Mouse (Mus musculus) liver, embryonic 12.5 days (tissue): Measurements from ENCODE around the gene Nup107. TPM values are rescaled to one million over a fixed set of nuclear protein-coding genes. Genes with fewer than 3 reads are reported as not detected.

ENCODE experiments used
- ATAC-seq: fragments of 200-750 bp; cut with Nextera tagmentation; 2 replicates; pipeline ENCODE4 v1.8.0; 2017; ENCODE audit warnings: moderate number of reproducible peaks, mild to moderate bottlenecking, moderate library complexity
- H3K27ac ChIP-seq: fragments of 300-500 bp; sonication (generic); 2 replicates; pipeline ENCODE4 v1.5.1; 2016; ENCODE audit warnings: mild to moderate bottlenecking
- H3K27me3 ChIP-seq: fragments of 300-500 bp; sonication (generic); replicated peaks from 2 replicates; pipeline ENCODE4 v1.6.1; 2016; ENCODE audit warnings: mild to moderate bottlenecking, moderate library complexity
- H3K36me3 ChIP-seq: fragments of 300-500 bp; sonication (generic); 2 replicates; pipeline ENCODE4 v1.6.1; 2016; ENCODE audit warnings: mild to moderate bottlenecking, moderate library complexity
- H3K4me1 ChIP-seq: fragments of 300-500 bp; sonication (generic); 2 replicates; pipeline ENCODE4 v1.6.1; 2016
- H3K4me2 ChIP-seq: fragments of 300-500 bp; sonication (generic); 2 replicates; pipeline ENCODE4 v1.6.1; 2016; ENCODE audit warnings: mild to moderate bottlenecking, moderate library complexity
- H3K4me3 ChIP-seq: fragments of 300-500 bp; sonication (generic); 2 replicates; pipeline ENCODE4 v1.5.1; 2016; ENCODE audit warnings: mild to moderate bottlenecking, moderate library complexity
- H3K9ac ChIP-seq: fragments of 300-500 bp; sonication (generic); 2 replicates; pipeline ENCODE4 v1.6.1; 2016; ENCODE audit warnings: mild to moderate bottlenecking, moderate library complexity
- H3K9me3 ChIP-seq: fragments of 300-500 bp; sonication (generic); replicated peaks from 2 replicates; pipeline ENCODE4 v1.6.1; 2016; ENCODE audit warnings: mild to moderate bottlenecking, moderate library complexity
- WGBS: fragments of 180-500 bp; shearing (Covaris S2); methylation state at CpG from one replicate; pipeline ENCODE4 v1.1.7; 2016; ENCODE audit not compliant: insufficient replicate concordance; 5-methylcytosine and 5-hydroxymethylcytosine counted together
- polyA plus RNA-seq: library from polyadenylated mRNA; unstranded; fragments of >200 nt; fragmentation: Nextera tagmentation; extraction: Ambion mirVana; gene quantifications from 2 replicates; pipeline ENCODE4 v1.2.1, GENCODE M21; 2016

The Nup107 gene
- polyA plus RNA-seq, 1 experiment from 2014 or later = 81.3 TPM

DNA sequence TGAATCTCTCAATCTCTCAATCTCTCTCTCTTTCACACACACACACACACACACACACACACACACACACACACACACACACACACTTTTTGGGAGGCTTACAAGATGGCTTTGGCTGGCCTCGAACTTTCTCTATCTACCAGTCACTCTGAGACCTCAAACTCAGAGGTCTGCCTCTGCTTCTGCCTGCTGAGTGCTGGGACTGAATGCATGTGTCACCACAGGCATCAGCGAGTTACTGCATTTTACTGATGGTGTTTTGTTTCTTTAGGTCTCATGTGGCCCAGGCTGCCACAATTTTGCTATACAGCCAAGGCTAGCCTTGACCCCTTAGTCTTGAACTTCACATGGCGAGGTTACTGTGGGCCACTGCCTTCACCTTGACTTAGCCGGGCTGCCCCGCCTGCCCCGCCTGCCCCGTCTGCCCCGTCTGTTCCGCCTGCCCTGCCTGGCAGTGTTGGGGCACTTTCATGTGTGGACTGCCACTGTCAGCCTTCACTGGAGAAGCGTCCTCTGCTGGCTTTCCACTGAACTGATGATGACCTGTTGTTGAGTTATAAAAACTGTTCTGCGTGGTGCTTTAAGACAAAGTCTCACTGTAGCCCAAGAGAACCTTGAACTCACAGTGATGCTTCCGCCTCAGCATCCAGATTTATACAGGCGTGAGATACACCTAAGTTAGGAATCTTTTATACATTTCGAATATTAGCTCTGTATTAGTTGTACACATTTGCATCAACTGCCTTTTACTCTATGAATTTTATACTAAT is 9.8 kb downstream of the Nup107 start:
- Histone ChIP-seq H3K4me1 (no peaks in the 10 kb centered on the region), H3K4me2 (no peak overlapping the region), H3K27me3 (no peaks in the 10 kb centered on the region), H3K9me3 (no peaks in the 10 kb centered on the region), H3K9ac (no peak overlapping the region), H3K36me3 (peaks cover 97% of the 10 kb centered on the region), H3K27ac (no peak overlapping the region), H3K4me3 (no peak overlapping the region)
- WGBS = 87% methylated on average over 14 of the region's 14 CpGs
- ATAC-seq = no peak

DNA sequence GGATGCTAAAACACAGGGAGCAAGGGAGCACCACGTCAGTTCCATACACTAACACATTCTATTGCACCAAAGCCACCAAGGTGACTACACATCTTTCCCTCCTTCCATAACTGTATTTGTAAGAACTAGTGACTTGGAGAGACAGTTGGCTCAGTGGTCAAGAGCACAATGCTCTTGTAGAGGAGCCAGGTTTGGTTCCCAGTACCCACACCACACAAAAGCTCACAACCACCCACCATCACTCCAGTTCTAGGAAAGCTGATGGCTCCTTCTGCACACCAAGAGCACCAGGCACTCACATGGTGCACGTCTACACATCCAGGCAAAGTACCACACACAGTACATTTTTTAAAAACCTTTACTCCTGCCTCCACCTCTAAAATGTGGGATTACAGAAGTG is 10.4 kb downstream of the Nup107 start:
- 89% methylated on average over 2 of the region's 2 CpGs for WGBS
- no peak for ATAC-seq

DNA sequence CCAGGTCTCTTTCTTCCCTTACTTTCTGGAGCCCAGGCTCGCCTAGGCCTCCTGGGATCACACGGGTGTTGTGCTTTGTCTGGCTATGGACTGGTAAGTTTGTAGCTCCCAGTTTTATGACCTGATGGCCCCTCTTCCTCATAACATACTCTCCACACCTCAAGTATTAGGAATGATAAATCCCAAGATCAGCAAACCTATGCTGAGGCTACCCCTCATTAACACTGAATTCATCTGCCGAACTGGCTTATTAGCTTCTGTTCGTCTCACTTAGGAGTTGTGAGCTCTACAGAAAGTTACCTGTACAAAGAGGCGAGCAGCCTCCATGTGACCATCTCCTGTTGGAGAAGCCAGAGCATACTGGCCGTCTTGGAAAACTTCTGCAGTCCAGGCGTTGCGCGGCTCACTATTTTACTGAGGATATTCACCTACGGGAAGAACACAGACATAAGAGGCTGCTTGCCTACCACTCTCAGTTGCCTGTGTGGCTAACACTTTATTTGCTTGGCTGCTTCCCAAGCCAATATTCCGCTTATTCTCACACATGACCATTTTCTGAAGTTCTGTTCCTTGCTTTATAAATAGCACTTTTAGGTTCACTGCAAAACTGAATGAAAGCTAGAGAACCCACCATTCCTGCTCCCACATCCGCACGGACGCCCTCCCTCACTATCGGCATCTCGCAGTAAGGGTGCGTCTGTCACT is 11.3 kb downstream of the Nup107 start:
- Histone ChIP-seq H3K36me3 (peaks cover 95% of the 10 kb centered on the region), H3K4me1 (no peaks in the 10 kb centered on the region)

More for the DNA sequence above, 10.4 kb downstream of the Nup107 start:
- Histone ChIP-seq H3K4me3 (no peak overlapping the region), H3K27me3 (no peaks in the 10 kb centered on the region), H3K27ac (no peak overlapping the region), H3K4me2 (no peak overlapping the region), H3K9me3 (no peaks in the 10 kb centered on the region), H3K9ac (no peak overlapping the region), H3K36me3 (peaks cover 95% of the 10 kb centered on the region), H3K4me1 (no peaks in the 10 kb centered on the region)

DNA sequence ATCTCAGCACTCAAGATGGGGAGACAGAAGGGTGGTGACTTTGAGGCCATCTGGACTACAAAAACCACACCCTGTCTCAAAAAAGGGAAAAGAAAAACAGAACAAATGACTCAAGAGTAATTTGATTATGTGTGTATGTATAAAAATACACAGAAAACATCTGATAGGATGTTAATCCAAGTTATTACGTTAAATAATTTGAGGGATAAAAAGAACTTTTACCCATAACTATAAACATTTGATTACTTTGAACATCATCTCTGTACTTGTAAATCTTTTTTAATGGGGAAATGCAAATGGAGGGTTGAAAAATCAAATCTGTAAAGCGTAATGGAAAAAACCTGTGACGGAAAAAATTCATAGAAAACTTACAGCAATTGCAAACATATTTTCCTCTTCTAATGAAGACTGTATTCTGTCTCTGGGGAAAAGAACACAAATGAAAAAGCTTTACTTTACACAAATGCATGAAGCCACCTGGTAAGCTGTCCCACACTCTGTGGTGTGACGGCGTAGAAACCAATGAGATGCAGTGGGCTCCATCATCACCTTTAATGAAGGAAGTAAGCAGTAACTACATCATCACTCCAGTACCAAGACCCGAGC is 12.1 kb downstream of the Nup107 start:
- ATAC-seq = no peak
- WGBS = 89% methylated on average over 6 of the region's 6 CpGs
- H3K9ac ChIP-seq = no peak overlapping the region
- H3K36me3 ChIP-seq = peaks cover 95% of the 10 kb centered on the region
- H3K4me1 ChIP-seq = no peaks in the 10 kb centered on the region
- no peak overlapping the region for H3K4me2 ChIP-seq
- H3K27ac ChIP-seq = no peak overlapping the region
- no peaks in the 10 kb centered on the region for H3K9me3 ChIP-seq
- H3K27me3 ChIP-seq = no peaks in the 10 kb centered on the region
- no peak overlapping the region for H3K4me3 ChIP-seq

More for the DNA sequence above, 11.3 kb downstream of the Nup107 start:
- 92% methylated on average over 17 of the region's 17 CpGs for WGBS
- H3K9ac ChIP-seq = no peak overlapping the region
- no peak overlapping the region for H3K4me2 ChIP-seq
- ATAC-seq = no peak
- H3K27me3 ChIP-seq = no peaks in the 10 kb centered on the region
- no peak overlapping the region for H3K27ac ChIP-seq
- H3K4me3 ChIP-seq = no peak overlapping the region
- no peaks in the 10 kb centered on the region for H3K9me3 ChIP-seq

DNA sequence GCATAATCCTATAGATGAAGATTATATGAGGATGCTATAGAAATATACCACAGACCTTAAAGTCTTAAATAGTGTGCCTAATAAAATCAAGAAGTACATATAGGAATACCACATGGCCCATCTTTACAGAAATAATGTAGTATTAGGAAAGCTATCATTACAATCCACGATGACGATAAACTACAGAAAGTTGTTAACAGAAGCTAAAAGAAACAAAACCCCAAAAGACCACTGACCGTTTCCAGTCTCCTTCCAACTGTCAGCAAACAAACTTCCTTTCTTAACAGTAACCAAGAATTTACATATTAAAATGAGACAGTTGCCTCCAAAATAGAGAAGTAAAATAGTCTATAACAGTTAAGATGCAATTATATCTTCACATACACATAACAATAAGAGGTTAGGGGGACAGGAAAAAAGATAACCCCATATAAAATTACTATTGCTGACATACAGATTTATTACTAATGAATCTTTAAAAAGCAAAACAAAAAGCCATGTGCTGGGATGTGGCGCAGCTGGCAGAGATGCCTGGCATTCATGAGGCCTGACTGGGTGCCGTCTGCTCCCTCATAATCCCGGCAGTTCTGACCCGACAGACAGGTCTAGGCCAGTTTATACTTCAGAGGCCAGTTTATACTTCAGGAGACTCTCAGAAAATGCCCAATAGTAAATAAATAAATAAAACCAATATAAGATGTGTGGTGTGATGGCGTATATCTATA is 12.8 kb downstream of the Nup107 start:
- no peaks in the 10 kb centered on the region for H3K9me3 ChIP-seq
- H3K4me2 ChIP-seq = no peak overlapping the region
- no peak overlapping the region for H3K27ac ChIP-seq
- ATAC-seq = no peak
- H3K36me3 ChIP-seq = peaks cover 95% of the 10 kb centered on the region
- H3K27me3 ChIP-seq = no peaks in the 10 kb centered on the region
- no peaks in the 10 kb centered on the region for H3K4me1 ChIP-seq
- H3K9ac ChIP-seq = no peak overlapping the region
- WGBS = 87% methylated on average over 8 of the region's 8 CpGs
- no peak overlapping the region for H3K4me3 ChIP-seq

DNA sequence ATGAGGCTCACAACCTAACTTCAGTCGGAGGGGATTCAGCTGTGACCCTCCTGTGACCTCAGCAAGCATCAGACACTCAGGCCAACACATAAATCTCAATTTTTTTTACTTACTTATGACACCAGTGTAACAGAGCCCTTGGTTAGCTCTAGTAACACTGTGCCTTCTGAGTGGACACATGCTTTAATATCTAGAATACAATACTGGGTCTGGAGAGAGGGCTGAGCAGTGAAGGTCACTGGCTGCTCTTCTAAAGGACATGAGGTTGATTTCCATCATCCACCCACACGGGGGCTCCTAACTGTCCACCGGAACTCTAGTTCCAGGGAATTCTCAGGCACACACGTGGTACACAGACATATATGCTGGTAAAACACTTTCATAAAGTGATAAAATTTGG is 13.6 kb downstream of the Nup107 start:
- Histone ChIP-seq H3K36me3 (peaks cover 95% of the 10 kb centered on the region), H3K4me1 (no peaks in the 10 kb centered on the region), H3K27ac (no peak overlapping the region), H3K9ac (no peak overlapping the region), H3K4me3 (no peak overlapping the region), H3K4me2 (no peak overlapping the region), H3K9me3 (no peaks in the 10 kb centered on the region), H3K27me3 (no peaks in the 10 kb centered on the region)
- ATAC-seq = no peak
- WGBS = 85% methylated on average over 4 of the region's 4 CpGs

DNA sequence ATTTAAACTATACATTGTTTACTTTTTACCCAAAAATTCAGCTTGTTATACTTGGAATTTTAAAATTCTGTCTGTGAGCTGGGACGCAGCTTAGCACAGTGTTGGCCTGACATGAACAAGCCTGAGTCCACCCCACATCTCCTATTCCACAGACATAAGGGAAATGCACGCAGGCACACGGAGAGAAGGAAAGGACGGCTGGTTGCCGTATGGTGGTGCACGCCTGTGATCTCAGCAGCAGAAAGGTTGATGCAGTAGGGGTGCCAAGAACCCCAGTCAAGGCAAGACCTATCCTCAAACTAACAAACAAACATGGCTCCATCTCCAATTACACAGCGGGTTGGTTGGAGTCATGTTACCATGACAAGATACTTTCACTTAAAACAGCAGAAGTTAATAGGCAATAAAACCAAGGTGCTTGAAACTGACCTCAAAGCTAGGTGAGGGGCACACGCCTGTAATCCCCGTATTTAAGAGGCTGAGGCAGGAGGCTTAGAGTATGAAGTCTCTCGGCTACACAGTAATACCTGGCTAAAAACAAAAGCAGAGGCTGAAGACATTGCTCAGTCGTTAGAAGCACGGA is 14.1 kb downstream of the Nup107 start:
- Histone ChIP-seq H3K4me3 (no peak overlapping the region), H3K4me1 (no peaks in the 10 kb centered on the region), H3K9ac (no peak overlapping the region), H3K27me3 (no peaks in the 10 kb centered on the region), H3K9me3 (no peaks in the 10 kb centered on the region), H3K27ac (no peak overlapping the region), H3K4me2 (no peak overlapping the region), H3K36me3 (peaks cover 95% of the 10 kb centered on the region)
- WGBS = 85% methylated on average over 12 of the region's 12 CpGs
- ATAC-seq = no peak

DNA sequence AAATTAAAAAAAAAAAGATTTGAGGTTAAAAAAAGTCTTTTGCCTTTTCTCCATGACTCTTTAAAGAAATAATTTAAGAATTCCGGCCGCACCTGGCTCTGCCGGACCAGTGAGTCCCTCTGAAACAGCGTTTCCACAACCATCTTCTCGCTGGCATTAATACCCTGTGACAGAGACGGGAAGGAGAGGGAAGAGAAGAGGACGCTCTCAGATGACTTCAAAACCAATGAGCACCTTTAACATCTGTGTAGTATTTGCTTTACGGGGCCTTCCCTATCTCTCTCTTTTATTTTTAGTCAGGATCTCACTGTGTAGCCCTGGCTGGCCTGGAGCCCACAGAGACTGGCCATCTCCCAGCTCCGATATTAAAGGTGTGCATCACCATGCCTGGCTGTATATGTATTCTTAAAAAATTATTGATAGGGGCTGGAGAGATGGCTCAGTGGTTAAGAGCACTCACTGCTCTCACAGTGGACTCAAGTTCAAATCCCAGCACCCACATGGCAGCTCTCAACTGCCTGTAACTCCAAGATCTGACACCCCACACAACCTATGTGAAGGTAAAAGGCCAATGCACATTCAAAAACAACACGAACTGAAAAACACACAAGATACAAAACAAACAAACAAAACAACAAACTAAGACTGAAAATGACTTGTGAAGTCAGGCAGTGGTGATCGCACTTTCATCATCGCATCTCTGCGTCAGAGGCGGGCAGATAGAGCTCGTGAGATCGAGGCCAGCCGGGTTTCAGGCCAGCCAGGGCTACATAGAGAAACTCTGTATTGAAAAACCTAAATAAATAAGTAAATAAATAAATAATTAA is 14.8 kb downstream of the Nup107 start:
- 89% methylated on average over 17 of the region's 17 CpGs for WGBS
- no peak overlapping the region for H3K27ac ChIP-seq
- H3K4me1 ChIP-seq = no peaks in the 10 kb centered on the region
- no peak overlapping the region for H3K9ac ChIP-seq
- H3K4me3 ChIP-seq = no peak overlapping the region
- H3K9me3 ChIP-seq = no peaks in the 10 kb centered on the region
- H3K4me2 ChIP-seq = no peak overlapping the region
- peaks cover 95% of the 10 kb centered on the region for H3K36me3 ChIP-seq
- H3K27me3 ChIP-seq = no peaks in the 10 kb centered on the region
- ATAC-seq = no peak

DNA sequence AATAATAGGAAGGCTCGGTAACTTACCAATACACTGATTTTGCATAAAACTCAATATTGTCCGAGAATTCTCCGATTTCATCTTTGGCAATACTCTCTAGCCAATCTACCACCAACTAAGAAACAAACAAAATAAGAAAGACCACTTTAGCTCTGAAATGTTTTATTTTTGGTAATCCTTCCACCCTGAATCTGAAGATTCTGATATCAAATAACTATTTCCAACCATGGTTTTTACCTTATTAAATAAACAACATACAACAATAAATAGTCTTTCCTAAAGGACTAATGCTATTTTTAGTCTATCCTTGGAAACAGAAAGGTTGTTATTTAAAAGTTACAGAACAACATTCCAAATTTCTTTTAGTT is 15.4 kb downstream of the Nup107 start:
- no peak overlapping the region for H3K4me2 ChIP-seq
- H3K36me3 ChIP-seq = peaks cover 95% of the 10 kb centered on the region
- H3K9me3 ChIP-seq = no peaks in the 10 kb centered on the region
- no peaks in the 10 kb centered on the region for H3K27me3 ChIP-seq
- no peak for ATAC-seq
- no peak overlapping the region for H3K4me3 ChIP-seq
- WGBS = 88% methylated on average over 3 of the region's 3 CpGs
- no peak overlapping the region for H3K27ac ChIP-seq
- H3K4me1 ChIP-seq = no peaks in the 10 kb centered on the region
- no peak overlapping the region for H3K9ac ChIP-seq

DNA sequence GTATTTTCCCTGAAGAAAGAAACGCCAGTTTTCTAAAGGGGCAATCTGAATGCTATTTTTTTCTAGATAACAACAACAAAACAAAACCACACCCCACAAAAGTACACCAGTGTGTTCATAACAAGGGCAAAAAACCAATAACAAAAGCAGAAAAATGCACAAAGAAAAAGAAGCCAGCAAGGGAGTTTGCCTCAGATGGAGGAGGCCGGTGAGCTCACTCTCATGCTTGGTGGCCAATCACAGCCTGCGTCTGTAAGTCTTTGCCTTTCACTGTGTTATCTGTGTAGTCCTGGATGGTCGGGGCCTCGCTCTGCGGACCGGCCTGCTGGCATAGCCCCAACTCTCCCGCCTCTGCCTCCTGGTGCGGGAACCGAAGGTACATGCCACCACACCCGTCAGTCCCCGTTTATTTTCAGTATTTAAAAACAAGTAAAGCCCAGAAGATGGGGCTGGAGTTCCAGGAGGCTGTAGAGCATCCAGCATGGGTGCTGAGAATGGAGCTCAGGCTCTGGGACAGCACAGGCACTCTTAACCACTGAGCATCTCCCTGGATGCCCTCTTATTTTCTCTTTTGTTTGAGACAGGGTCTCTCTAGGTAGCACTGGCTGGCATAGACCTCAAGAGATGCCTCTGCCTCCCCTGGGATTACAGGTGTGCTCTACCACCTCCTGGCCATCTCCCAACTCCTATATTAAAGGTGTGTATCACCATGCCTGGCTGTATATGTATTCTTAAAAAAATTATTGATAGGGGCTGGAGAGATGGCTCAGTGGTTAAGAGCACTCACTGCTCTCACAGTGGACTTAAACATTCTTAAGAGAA is 16.0 kb downstream of the Nup107 start:
- Histone ChIP-seq H3K9me3 (no peaks in the 10 kb centered on the region), H3K9ac (no peak overlapping the region), H3K4me2 (no peak overlapping the region), H3K27me3 (no peaks in the 10 kb centered on the region), H3K36me3 (peaks cover 93% of the 10 kb centered on the region), H3K4me3 (no peak overlapping the region), H3K4me1 (no peaks in the 10 kb centered on the region), H3K27ac (no peak overlapping the region)
- 76% methylated on average over 12 of the region's 12 CpGs for WGBS
- 0 out of 2 replicates have a peak, but pooled peaks have one; percentile 35 for ATAC-seq
